Mouse (Mus musculus) inflammation-experienced regulatory T-cells, adult 6 months (primary cell): ENCODE data around the gene V1rd19. TPM values are rescaled to one million over a fixed set of nuclear protein-coding genes. Genes with fewer than 3 reads are reported as not detected.
"Not testable (repeated sequence)": the region's sequence is repeated elsewhere in the genome, so short reads cannot be mapped to it uniquely, and the experiment has no call there.

Source experiments
- ATAC-seq: one replicate; pipeline ENCODE4 v1.8.0; 2017
- polyA plus RNA-seq, 3 experiments: library from polyadenylated mRNA; unstranded; fragments of 100-300 nt; shearing (Covaris generic); gene quantifications; one replicate each; pipeline ENCODE4 v1.2.1; 2017

V1rd19 gene
- not detected for polyA plus RNA-seq

GRCm38 (mm10) chr7:24001391-24001790, at the start of gene V1rd19:
V1rd19 (plus strand) TSS chr7:24001691.
- no peak for ATAC-seq

- ATAC-seq, result not testable (repeated sequence)
Measured at GRCm38 (mm10) chr7:23968044-23968443, 33.4 kb upstream of the V1rd19 start.

- ATAC-seq, result not testable (repeated sequence)
Measured at GRCm38 (mm10) chr7:23974315-23974714, 27.2 kb upstream of the V1rd19 start, which contains the start of gene Vmn1r181. Vmn1r181 (plus strand) TSS chr7:23974615.

- no peak for ATAC-seq
Measured at GRCm38 (mm10) chr7:24052660-24053304, 51.3 kb downstream of the V1rd19 start, which contains the start of gene Vmn1r183. Vmn1r183 (plus strand) TSS chr7:24053254.

Other genes starting within 250 kb of the V1rd19 start
- under 1 TPM in 1 of 3 experiments, not detected in 2; 0.05 TPM for gene Vmn1r174, start 249.4 kb upstream of the V1rd19 start, polyA plus RNA-seq
- gene Vmn1r175, start 191.0 kb upstream of the V1rd19 start, polyA plus RNA-seq, result not detected
- not detected for gene Vmn1r176, start 164.3 kb upstream of the V1rd19 start, polyA plus RNA-seq
- gene Vmn1r177, start 135.2 kb upstream of the V1rd19 start, polyA plus RNA-seq, result not detected
- gene Vmn1r178, start 109.7 kb upstream of the V1rd19 start, polyA plus RNA-seq, result not detected
- gene Vmn1r179, start 74.7 kb upstream of the V1rd19 start, polyA plus RNA-seq, result not detected
- not detected for gene Vmn1r180, start 51.1 kb upstream of the V1rd19 start, polyA plus RNA-seq
- not detected for gene Vmn1r181, start 27.1 kb upstream of the V1rd19 start, polyA plus RNA-seq
- under 1 TPM in 1 of 3 experiments, not detected in 2; 0.04 TPM for gene Vmn1r183, start 51.6 kb downstream of the V1rd19 start, polyA plus RNA-seq
- 10 to 100 TPM; 13.6 to 19.9 (median 17.2) TPM for gene Zfp180, start 80.2 kb downstream of the V1rd19 start, polyA plus RNA-seq
- 1 to 10 TPM in 1 of 3 experiments, under 1 TPM in 2; 0.44 to 1.1 (median 0.58) TPM for gene Zfp112, start 110.6 kb downstream of the V1rd19 start, polyA plus RNA-seq
- gene Zfp235, start 132.5 kb downstream of the V1rd19 start, polyA plus RNA-seq, result 10 to 100 TPM; 14.7 to 18.5 (median 16.5) TPM
- 1 to 10 TPM in 2 of 3 experiments, under 1 TPM in 1; 0.75 to 2.1 (median 1.2) TPM for gene Zfp114, start 173.4 kb downstream of the V1rd19 start, polyA plus RNA-seq
- gene Zfp111, start 209.8 kb downstream of the V1rd19 start, polyA plus RNA-seq, result 1 to 10 TPM; 1.2 to 1.3 (median 1.3) TPM
- 1 to 10 TPM; 1.4 to 2.3 (median 1.8) TPM for gene Zfp109, start 235.9 kb downstream of the V1rd19 start, polyA plus RNA-seq